Mouse (Mus musculus) embryonic stem cell, embryonic (primary cell): ENCODE measurements at regions not wholly inside any gene's neighbourhood (a gene's known extent, or its start where the extent isn't known, plus 50 kb on each side); places are given as distances from the start of the nearest gene placed in this dataset.

ENCODE experiments used
- CTCF ChIA-PET, 4 experiments: fragments of 300-600 bp in 2 of 4; fragments of 350-600 bp in 2 of 4; sonication (Branson Sonifier 250); formaldehyde crosslinking; loops; one replicate each; lab custom pipeline; 2022; ENCODE audit warnings: inconsistent platforms in 2 of 4; lab: Charles Lee
- POLR2A ChIA-PET, 4 experiments: fragments of 300-600 bp in 2 of 4; fragments of 350-600 bp in 2 of 4; sonication (Branson Sonifier 250); formaldehyde crosslinking; loops; one replicate each; lab custom pipeline; 2022; ENCODE audit warnings: antibody characterized with exemption in 4 of 4, inconsistent platforms in 1 of 4; lab: Charles Lee

DNA sequence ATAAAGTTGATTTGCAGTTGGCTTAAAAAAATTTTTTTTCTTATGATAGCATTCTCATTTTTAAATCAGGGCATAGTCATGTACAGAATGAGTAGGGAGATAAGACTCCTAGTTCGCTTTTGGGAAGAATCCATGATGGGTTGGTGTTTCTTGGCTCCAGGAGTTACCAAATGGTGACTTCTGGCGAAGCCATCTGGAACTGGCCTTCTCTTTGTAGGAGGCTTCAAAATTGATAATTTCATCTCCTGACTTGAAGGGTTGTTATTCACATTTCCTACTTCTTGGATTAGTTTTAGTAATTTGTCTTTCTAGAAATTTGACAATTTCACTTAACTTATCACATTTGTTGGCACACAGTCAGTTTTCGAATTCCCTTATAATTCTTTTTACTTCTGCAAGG, 218.5 kb upstream of the Gjb5 start:
- ChIA-PET CTCF (no interaction called here), POLR2A (no interaction called here)

DNA sequence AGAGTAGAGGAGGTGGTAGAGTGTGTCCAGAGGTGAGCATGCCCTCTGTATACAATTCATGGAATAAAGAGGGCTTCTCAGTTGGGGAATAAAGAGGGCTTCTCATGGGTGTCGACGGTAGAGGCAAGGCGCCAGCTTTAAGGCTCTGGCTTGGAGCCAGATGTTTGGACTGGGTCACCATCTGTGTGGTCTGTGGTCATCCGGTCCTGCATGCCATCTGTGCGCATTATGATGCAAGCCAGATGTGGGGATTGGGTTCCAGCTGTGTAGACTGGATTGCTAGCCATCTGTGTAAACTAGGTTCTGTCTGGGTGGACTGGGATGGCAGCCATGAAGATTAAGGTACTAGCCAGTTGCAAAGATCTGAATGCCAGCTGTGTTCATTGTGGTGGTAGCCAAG, 204.6 kb upstream of the Gjb5 start:
- ChIA-PET CTCF (no interaction called here), POLR2A (no interaction called here)

DNA sequence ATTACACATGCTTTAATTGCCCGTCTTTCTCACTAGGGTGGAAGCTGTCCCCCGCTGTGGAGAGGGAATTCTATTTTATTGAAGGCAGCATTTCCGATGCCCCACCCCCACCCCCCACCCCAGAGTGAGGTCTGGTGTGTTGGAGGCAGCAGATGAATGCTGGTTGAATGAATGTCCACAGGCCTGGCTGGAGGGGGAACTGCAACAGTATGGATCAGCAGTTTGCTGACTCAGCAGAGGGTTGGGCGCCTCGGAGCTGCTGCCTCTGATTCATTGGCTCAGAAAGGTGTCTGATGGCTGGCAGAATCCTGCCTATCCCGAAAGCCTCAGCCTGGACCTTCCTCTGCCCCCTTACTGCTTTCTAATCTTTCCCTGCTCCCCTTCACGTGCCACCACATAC, 200.6 kb upstream of the Gjb5 start:
- ChIA-PET CTCF (no interaction called here), POLR2A (interaction anchor here in 1 of 4 experiments (0.8 kb wide), 1 partner anchor 304 kb away, joined by 3 read pairs; no protein-coding TSS in a partner anchor)

DNA sequence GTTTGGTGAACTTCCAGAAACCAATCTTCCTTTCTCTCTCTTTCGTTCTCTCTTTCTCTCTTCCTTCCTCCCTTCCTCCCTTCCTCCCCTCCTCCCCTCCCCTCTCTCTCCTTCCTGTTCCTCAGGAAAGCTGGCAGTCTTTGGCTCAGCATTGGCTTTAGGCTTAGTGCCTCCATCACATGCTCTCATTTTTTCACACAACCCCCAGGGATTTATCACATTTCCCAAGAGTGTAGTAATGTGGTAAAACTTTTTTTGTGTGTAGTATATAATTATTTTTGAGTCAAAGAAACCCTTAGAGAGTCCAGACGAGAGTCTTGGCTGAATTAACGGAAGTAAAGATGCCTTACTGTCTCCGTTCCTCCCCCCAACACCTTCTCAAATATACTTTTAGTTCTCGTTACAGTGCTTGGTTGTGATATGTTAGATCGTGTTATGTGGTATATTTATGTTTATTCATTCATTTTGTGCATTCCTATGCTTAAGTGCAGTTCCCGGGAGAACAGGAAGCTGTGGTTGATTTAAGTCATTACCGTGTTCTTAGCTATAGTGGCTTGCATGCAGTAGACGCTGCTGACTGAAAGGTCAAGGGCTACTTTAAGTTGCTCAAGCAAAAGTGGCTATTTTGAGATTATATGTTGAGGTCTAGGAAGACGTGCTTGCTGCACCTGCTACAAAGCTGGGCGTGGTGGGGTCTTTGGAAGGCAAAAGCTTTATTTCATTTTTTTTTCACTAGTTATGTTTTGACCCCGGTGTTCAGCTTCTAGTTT, 194.7 kb upstream of the Gjb5 start:
- CTCF ChIA-PET, result no interaction called here
- POLR2A ChIA-PET, result interaction anchor here in 1 of 4 experiments (0.6 kb wide), 1 partner anchor 509 kb away, joined by 3 read pairs; no protein-coding TSS in a partner anchor

DNA sequence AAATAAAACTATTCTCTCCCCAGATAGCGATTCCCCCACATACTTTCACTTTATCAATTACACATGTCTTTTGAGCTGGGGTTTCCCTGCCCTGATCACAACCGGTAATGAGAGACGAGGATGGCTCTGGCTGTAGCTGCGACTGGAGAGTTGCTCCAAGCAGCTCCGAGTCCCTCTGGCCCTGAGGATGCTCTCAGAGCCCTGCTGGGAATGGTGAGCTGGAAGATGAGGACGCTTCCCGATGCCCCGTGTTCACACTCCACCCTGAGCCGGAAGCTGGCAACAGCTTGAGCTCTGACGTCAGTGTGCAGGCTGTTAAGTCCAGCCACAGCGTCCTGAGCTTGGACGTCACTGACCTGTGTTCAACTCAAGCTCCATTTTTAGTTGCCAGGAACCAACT, 191.6 kb upstream of the Gjb5 start:
- POLR2A ChIA-PET, result interaction anchor here in 1 of 4 experiments (0.6 kb wide), 1 partner anchor 698 kb away, joined by 4 read pairs; no protein-coding TSS in a partner anchor
- CTCF ChIA-PET, result interaction anchor here in 2 of 4 experiments (0.6 to 1.2 kb wide), 2 partner anchors 9 to 13 kb away, joined by 3 to 5 read pairs; no protein-coding TSS in a partner anchor

DNA sequence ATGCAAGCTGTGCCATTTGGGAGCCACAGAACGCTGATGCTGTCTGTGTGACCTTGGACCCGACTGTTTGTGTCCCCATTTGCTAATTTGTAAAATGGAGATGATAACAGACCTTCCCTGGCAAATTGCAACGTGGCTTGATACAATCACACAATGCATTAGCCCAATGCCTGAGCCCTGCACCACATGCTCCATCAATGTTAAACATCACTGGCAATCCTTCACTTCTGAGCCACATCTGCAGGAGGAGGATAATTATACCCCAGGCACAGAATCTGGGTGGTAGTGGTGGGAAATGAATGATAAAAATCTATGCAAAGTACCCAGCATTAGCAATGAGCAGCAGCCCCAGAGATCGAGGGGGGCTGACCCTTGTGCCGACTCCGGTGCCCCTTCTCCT, 191.0 kb upstream of the Gjb5 start:
- ChIA-PET POLR2A (interaction anchor here in 1 of 4 experiments (0.6 kb wide), 1 partner anchor 698 kb away, joined by 4 read pairs; no protein-coding TSS in a partner anchor), CTCF (interaction anchor here in 1 of 4 experiments (1.2 kb wide), 1 partner anchor 9 kb away, joined by 5 read pairs; no protein-coding TSS in a partner anchor)

DNA sequence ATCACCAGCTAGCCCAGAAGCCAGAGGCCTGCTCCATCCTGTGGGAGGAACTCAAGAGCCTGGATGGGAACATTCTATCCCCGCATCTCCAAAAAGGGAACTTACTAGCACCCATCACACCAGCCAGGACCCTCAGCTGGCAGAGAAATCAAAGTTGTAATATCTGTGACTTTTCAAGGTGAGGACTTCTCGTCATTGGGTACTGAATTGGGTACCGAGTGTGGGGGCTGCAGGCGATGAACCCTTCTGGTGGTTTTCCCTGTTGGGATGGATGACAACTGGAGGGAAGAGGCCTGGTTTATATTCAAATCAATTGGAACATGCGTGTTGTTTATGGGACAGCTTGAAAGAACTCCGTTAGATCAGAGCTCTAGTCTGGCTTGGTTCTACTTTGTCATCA, 187.1 kb upstream of the Gjb5 start:
- ChIA-PET POLR2A (no interaction called here), CTCF (interaction anchor here in 2 of 4 experiments (0.6 to 1.0 kb wide), 3 partner anchors 110 to 991 kb away, joined by 3 to 24 read pairs (median 4); no protein-coding TSS in a partner anchor)

DNA sequence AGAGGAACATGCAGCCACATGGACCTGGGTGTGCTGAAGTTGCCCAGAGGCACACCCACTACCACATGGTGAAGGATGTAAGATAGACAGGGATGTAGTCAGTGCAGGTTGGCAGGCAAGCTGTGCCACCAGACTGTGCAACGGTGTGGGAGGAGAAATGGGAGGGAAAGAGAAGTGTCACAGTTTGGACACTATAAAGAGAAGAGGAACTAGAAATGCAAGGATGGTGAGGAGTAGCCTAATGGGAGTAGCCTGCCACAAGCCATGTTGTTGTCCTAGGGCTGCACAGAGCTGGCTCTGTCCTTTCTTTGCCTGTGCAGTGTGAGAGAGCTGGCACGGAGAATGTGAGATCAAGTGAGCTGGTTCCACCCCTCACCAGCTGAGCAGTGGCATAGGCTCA, 185.3 kb upstream of the Gjb5 start:
- POLR2A ChIA-PET, result interaction anchor here in 1 of 4 experiments (0.5 kb wide), 1 partner anchor 110 kb away, joined by 4 read pairs; no protein-coding TSS in a partner anchor
- CTCF ChIA-PET, result no interaction called here

DNA sequence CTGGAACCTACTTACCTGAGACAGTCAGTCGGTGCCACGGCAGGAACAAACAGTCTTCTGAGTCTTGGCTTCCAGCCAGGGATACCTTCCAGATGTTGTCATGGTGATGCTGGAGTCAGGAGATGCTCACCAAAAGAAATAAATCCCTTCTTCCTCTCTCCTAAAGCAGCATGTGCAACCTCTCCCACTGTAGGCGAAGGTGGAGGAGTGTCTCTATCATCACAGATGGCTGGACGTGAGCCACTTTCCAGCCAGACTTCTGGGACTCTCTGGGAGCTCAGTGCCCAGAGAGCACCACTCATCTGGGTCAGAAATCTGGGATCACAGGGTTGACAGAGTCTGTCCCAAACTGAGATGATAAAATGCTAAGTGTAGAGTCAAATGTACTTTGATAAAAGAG, 184.8 kb upstream of the Gjb5 start:
- ChIA-PET CTCF (no interaction called here), POLR2A (no interaction called here)

DNA sequence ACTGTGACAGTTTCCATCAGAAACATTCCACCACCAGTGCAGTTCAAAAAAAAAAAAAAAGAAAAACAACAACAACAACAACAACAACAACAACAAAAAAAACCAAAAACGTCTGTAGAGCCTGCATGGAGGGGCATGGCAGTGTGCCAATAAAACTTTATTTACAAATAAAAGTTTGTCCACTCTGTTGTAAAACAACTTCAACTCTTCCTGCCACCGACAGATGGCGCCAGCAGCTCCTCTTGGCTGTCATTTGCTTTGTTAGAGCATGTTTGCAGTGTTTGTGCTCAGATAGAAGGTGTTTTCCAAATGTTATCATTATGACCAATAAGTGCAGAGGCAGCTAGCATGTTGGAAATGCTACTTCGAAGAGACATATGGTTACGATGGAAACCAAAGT, 179.0 kb upstream of the Gjb5 start:
- POLR2A ChIA-PET, result no interaction called here
- CTCF ChIA-PET, result interaction anchor here (0.5 to 1.8 kb wide), 17 partner anchors 9 to 1024 kb away, joined by 3 to 11 read pairs (median 4); partner anchors contain the start of gene Gjb5 (in 1 of the 4)

DNA sequence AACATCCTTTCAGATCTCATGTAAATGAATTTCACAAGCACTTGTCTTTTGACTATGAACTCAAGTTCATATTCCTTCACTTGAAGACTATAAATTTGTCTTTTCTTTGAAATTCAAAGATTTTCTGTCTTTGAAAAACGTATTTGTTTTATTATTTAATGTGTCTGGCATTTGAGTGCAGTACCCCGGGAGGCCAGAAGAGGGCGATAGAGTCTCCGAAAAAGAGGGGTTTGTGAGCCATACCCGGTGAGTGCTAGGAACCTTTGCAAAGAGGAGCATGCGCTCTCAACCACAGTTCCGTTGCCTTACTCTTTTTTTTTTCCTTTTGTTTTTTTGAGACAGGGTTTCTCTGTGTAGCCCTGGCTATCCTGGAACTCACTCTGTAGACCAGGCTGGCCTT, 177.6 kb upstream of the Gjb5 start:
- ChIA-PET POLR2A (no interaction called here), CTCF (interaction anchor here in 1 of 4 experiments (1.8 kb wide), 1 partner anchor 18 kb away, joined by 6 read pairs; no protein-coding TSS in a partner anchor)

DNA sequence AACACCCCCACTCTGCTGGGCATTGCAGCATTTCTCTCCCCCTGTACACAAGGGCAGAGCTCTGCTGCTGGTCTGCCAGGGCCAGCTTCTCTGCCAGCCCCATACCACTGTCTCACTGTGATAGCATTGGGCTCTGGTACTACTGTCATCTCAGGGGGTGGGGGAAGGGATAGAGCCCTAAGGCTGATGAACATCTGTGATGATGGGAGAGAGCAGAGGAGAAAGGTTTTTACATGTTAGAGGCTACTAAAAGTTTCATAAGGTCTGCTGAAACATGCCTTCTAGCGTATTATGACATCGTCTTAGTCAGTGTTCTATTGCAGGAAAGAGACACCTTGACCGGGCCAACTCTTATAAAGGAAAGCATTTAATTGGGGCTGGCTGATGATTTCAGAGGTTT, 176.4 kb upstream of the Gjb5 start:
- ChIA-PET CTCF (interaction anchor here in 1 of 4 experiments (1.2 kb wide), 1 partner anchor 166 kb away, joined by 4 read pairs; no protein-coding TSS in a partner anchor), POLR2A (no interaction called here)

DNA sequence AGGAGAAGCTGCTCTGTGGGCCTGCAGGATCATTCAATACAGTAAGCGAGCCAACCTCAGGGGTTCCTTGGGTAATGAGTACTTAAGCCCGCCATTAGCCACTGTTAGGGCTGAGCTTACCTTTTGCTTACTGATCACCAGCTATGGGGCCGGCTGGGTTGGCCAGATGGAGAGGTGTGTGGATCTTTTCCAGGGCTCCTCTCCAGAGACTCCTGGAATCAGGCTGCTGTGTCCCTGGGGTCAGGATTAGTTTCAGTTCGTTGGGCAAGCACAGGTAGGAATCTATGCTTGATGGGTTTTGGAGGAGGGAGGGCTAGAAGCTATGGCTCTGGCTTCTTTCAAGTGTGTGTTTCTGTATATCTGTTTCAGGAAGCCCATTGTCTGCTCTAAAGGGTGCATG, 175.7 kb upstream of the Gjb5 start:
- ChIA-PET POLR2A (interaction anchor here in 1 of 4 experiments (0.6 kb wide), 1 partner anchor 11 kb away, joined by 5 read pairs; no protein-coding TSS in a partner anchor), CTCF (interaction anchor here in 3 of 4 experiments (0.6 to 1.2 kb wide), 4 partner anchors 7 to 165 kb away, joined by 3 to 6 read pairs (median 4); no protein-coding TSS in a partner anchor)

DNA sequence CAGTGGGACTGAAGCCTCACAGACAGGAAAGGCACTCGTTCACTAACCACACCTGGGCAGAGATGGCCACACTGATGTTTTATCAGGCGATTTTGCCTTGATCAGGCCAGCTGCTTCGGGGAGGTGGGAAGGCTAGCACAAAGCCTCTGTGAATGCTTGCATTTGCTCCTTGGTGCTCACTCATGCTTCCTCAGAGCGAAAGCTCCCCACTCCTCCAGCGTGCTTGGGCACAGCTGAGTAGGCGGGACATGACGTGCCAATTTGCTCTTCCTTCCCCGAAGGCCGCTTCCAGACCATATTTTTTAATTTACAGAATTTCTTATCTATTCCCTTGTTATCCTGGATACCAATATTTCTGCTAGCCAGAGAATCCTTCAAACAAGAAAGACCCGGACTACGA, 172.8 kb upstream of the Gjb5 start:
- ChIA-PET POLR2A (no interaction called here), CTCF (interaction anchor here in 1 of 4 experiments (0.7 kb wide), 1 partner anchor 1115 kb away, joined by 3 read pairs; no protein-coding TSS in a partner anchor)

DNA sequence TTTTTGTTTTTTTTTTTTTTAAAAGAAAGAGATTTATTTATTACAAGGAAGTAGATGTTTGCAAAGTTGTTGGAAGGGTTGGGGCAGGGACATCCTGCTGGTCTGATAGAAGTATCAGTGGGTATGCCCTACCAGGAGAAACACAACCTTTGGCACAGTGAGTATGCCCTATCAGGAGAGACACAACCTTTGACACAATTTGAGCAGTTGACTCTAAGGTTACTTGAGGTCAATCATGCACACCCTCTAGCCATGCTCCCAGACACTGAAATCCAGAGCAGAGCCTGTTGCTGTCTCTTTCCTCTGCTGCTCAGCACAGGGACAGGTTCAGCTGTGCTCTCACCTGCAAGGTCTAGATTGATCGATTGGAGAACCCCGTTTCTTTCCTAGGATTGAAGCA, 164.2 kb upstream of the Gjb5 start:
- ChIA-PET POLR2A (no interaction called here), CTCF (no interaction called here)

DNA sequence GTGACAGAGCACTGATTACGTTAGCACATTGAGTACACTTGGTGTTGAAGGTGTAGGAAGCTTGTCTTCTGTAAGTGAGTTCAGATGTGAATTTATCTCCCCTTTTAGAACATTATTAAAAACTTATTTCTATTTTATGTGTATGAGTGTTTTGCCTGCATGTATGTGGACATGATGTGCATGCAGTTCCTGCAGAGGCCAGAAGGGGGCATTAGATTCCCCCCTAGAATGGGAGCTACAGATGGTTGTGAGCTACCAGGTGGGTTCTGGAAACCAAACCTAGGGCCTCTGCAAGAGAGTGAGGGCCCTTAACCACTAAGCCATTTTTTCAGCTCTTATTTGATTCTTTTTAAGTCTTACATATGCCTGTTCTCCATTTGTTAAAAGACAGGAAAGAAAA, 160.0 kb upstream of the Gjb5 start:
- ChIA-PET POLR2A (no interaction called here), CTCF (interaction anchor here (0.5 to 1.5 kb wide), 26 partner anchors 9 to 844 kb away, joined by 3 to 10 read pairs (median 4); no protein-coding TSS in a partner anchor)

DNA sequence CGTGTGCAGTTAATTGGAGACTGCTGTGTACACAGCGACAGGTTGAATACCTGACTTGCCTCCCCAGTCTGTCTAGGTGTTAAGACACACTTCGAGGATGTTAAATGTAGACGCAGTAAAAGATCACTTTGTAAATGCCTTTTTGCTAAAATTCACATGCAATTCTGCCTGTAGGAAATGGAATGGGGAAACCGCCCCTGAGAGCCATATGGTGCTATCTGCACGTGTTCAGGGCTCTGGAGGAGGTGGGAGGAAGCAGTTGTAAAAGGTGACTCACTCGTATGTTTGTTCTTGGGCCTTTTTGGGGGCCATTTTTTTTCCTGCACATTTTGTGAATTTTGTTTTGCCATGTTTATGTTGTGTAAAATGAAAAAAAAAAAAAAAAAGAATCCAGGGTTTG, 159.6 kb upstream of the Gjb5 start:
- ChIA-PET CTCF (interaction anchor here in 2 of 4 experiments (0.7 to 1.5 kb wide), 9 partner anchors 10 to 149 kb away, joined by 3 to 6 read pairs (median 5); no protein-coding TSS in a partner anchor), POLR2A (no interaction called here)

DNA sequence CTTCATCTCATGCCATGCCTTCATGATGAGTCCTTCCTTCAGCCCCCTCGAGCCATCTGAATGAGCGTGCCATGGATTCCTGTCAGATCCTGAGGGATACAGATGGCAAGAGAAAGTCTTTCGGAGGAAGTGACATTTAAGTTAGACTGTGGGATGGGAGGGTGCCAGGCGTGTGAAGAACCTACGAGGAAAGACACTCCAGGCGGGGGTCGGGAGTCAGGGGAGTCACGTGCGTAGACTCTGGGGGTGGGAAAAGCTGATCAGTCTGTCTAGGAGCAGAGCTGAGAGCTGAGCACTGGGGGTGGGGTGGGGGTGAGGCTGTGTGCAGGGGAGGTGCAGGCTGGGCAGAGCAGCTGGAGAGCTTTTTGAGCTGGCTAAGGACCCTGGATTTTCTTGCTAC, 152.0 kb upstream of the Gjb5 start:
- POLR2A ChIA-PET, result no interaction called here

DNA sequence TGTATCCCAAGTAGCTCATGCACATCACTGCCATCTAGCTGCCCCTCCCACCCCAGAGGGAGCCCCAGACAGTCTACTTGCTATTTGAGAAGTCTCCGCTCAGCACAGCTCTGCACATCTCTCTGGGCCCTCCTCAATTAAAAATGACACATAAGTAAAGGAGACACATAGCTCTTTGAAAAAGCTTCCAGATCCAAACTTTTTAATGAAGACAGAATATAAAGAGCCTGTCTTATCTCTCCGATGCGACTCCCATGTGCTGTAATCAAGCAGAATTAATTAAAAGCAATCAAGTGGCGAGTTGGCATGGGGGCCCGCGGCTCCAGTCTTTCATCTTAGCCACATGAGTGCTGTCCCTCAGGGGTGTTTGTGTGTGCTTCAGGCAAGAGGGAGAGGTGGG, 144.6 kb upstream of the Gjb5 start:
- CTCF ChIA-PET, result interaction anchor here in 1 of 4 experiments (1.4 kb wide), 1 partner anchor 15 kb away, joined by 4 read pairs; no protein-coding TSS in a partner anchor
- POLR2A ChIA-PET, result no interaction called here

More for the DNA sequence above, 152.0 kb upstream of the Gjb5 start:
- CTCF ChIA-PET, result no interaction called here

DNA sequence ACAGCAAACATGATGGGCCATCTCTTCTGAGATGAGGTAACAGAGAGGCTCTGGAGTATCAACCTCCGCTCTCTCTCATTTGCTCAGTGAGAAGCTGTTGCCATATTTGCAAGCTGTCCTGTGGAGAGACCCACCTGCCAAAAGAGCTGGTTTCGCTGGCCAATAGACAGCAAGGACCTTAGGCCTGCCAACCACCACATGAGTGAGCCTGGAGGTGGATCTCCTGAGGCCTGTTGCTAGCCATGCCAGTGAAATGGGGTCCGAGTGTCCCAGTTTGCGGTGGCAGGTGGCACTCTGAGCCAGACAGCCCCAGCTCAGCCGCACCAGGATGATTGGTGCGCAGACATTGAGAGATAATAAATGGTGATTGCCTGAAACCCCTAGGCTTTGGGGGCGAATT, 143.9 kb upstream of the Gjb5 start:
- CTCF ChIA-PET, result interaction anchor here in 2 of 4 experiments (1.0 to 1.4 kb wide), 2 partner anchors 16 to 125 kb away, joined by 3 to 4 read pairs; no protein-coding TSS in a partner anchor

More for the DNA sequence above, 143.9 kb upstream of the Gjb5 start:
- POLR2A ChIA-PET, result no interaction called here
